Mouse (Mus musculus) thymus, adult 2 months (tissue): ENCODE data around the gene Robo1.

ENCODE experiments used
- CTCF ChIP-seq: fragments of 200-500 bp; IDR thresholded peaks from 2 replicates; pipeline ENCODE4 v1.5.1; 2012; ENCODE audit warnings: mild to moderate bottlenecking, control low read depth, low read length, moderate library complexity, borderline replicate concordance; ENCODE audit not compliant: control insufficient read depth, poor library complexity, insufficient read depth; ENCODE audit errors: extremely low read depth
- POLR2A ChIP-seq: fragments of 200-500 bp; IDR thresholded peaks from 2 replicates; pipeline ENCODE4 v1.6.1; 2012; ENCODE audit warnings: mild to moderate bottlenecking, low read length, control low read depth, moderate library complexity; ENCODE audit not compliant: control insufficient read depth, poor library complexity, insufficient read depth; ENCODE audit errors: extremely low read depth

DNA sequence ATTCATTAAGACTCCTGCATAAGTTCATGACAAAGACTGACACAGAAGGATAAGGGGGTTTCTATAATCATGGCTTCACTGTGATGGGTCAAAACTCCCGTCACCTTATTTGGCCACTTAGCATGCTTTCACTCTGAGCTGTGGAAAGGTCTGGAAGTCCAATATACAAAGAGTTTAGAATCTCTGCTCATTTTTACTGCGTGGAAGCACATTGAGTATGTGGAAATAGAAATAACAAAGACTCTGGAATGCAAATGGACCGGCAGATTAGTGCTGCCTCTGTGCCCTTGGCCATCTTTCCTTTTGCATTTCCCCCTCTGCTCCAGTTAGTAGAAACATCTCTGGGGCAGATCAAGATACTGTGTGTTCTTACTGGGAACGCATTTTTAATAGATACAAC lies 697.7 kb downstream of the Robo1 start:
- TF ChIP-seq POLR2A = no peak
- no peak for TF ChIP-seq CTCF
